Mouse (Mus musculus) heart, embryonic 11.5 days (tissue): ENCODE measurements around the gene Pou2f2. TPM values are rescaled to one million over a fixed set of nuclear protein-coding genes. Genes with fewer than 3 reads are reported as not detected.
A peak's percentile ranks its signal among the peaks of the same experiment; 100 is the strongest.

Experiments used
- ATAC-seq: fragments of 200-750 bp; cut with Nextera tagmentation; replicated peaks from 2 replicates; pipeline ENCODE4 v1.8.0; 2017; ENCODE audit warnings: moderate library complexity; ENCODE audit not compliant: insufficient number of reproducible peaks, low FRiP score, low TSS enrichment
- H3K27ac ChIP-seq: fragments of 300-500 bp; sonication (generic); 2 replicates; pipeline ENCODE4 v1.5.1; 2014; ENCODE audit warnings: mild to moderate bottlenecking, low read depth, low read length
- H3K27me3 ChIP-seq: fragments of 300-500 bp; sonication (generic); 2 replicates; pipeline ENCODE4 v1.6.1; 2014; ENCODE audit warnings: mild to moderate bottlenecking, low read length, mixed read lengths; ENCODE audit not compliant: control insufficient read depth, insufficient read depth
- H3K36me3 ChIP-seq: fragments of 300-500 bp; sonication (generic); 2 replicates; pipeline ENCODE4 v1.6.1; 2014; ENCODE audit warnings: mild to moderate bottlenecking, low read length, moderate library complexity, mixed read lengths; ENCODE audit not compliant: control insufficient read depth, insufficient read depth
- H3K4me1 ChIP-seq: fragments of 300-500 bp; sonication (generic); 2 replicates; pipeline ENCODE4 v1.6.1; 2014; ENCODE audit warnings: low read length; ENCODE audit not compliant: control insufficient read depth, insufficient read depth
- H3K4me2 ChIP-seq: fragments of 300-500 bp; sonication (generic); 2 replicates; pipeline ENCODE4 v1.6.1; 2014; ENCODE audit warnings: mild to moderate bottlenecking, moderate library complexity
- H3K4me3 ChIP-seq: fragments of 300-500 bp; sonication (generic); 2 replicates; pipeline ENCODE4 v1.5.1; 2014; ENCODE audit warnings: low read depth, low read length
- H3K9ac ChIP-seq: fragments of 300-500 bp; sonication (generic); 2 replicates; pipeline ENCODE4 v1.6.1; 2014; ENCODE audit warnings: mild to moderate bottlenecking, low read depth, low read length, moderate library complexity
- H3K9me3 ChIP-seq: fragments of 300-500 bp; sonication (generic); replicated peaks from 2 replicates; pipeline ENCODE4 v1.6.1; 2016; ENCODE audit warnings: low read length; ENCODE audit not compliant: control insufficient read depth
- WGBS: fragments of 180-500 bp; shearing (Covaris S2); extraction: QIAGEN DNeasy Blood & Tissue Kit; methylation state at CpG from one replicate; pipeline ENCODE4 v1.1.7; 2014; ENCODE audit not compliant: insufficient replicate concordance; 5-methylcytosine and 5-hydroxymethylcytosine counted together
- polyA plus RNA-seq: library from polyadenylated mRNA; unstranded; fragments of >200 nt; fragmentation: Nextera tagmentation; extraction: Ambion mirVana; gene quantifications from 2 replicates; pipeline ENCODE4 v1.2.1, GENCODE M21; 2014

Pou2f2 gene
- polyA plus RNA-seq, 1 experiment from 2014 or later, result 0.83 TPM

GRCm38 (mm10) chr7:25129390-25129979 is 50.0 kb downstream of the Pou2f2 start:
- H3K27ac ChIP-seq, result no peak overlapping the region
- H3K36me3 ChIP-seq, result no peaks in the 10 kb centered on the region
- WGBS, result 46% methylated on average over 13 of the region's 13 CpGs
- H3K4me1 ChIP-seq, result peaks cover 4% of the 10 kb centered on the region; the same call in 1 of the 2 replicates
- H3K9me3 ChIP-seq, result no peaks in the 10 kb centered on the region
- no peak overlapping the region for H3K9ac ChIP-seq
- H3K4me2 ChIP-seq, result no peak overlapping the region
- no peak for ATAC-seq
- H3K27me3 ChIP-seq, result peaks cover 46% of the 10 kb centered on the region
- H3K4me3 ChIP-seq, result no peak overlapping the region

- no peak for ATAC-seq
- no peaks in the 10 kb centered on the region for H3K9me3 ChIP-seq
- H3K4me2 ChIP-seq, result no peak overlapping the region
- H3K27me3 ChIP-seq, result peaks cover 31% of the 10 kb centered on the region
- H3K4me1 ChIP-seq, result peaks cover 4% of the 10 kb centered on the region; the same call in 1 of the 2 replicates
- H3K36me3 ChIP-seq, result no peaks in the 10 kb centered on the region
- H3K9ac ChIP-seq, result no peak overlapping the region
- WGBS, result 62% methylated on average over 9 of the region's 9 CpGs
- no peak overlapping the region for H3K27ac ChIP-seq
- no peak overlapping the region for H3K4me3 ChIP-seq
Observed at GRCm38 (mm10) chr7:25127971-25128370, 51.6 kb downstream of the Pou2f2 start.

- no peak overlapping the region for H3K27ac ChIP-seq
- no peak for ATAC-seq
- no peak overlapping the region for H3K4me3 ChIP-seq
- H3K4me2 ChIP-seq, result no peak overlapping the region
- no peaks in the 10 kb centered on the region for H3K9me3 ChIP-seq
- 72% methylated on average over 10 of the region's 10 CpGs for WGBS
- H3K9ac ChIP-seq, result no peak overlapping the region
- H3K4me1 ChIP-seq, result no peaks in the 10 kb centered on the region
- H3K36me3 ChIP-seq, result no peaks in the 10 kb centered on the region
- H3K27me3 ChIP-seq, result peaks cover 9% of the 10 kb centered on the region
Observed at GRCm38 (mm10) chr7:25125716-25126281, 53.7 kb downstream of the Pou2f2 start.

- Histone ChIP-seq H3K4me1 (no peaks in the 10 kb centered on the region; the same call in 1 of the 2 replicates), H3K27me3 (no peaks in the 10 kb centered on the region), H3K27ac (no peak overlapping the region), H3K9ac (no peak overlapping the region), H3K4me2 (no peak overlapping the region), H3K9me3 (no peaks in the 10 kb centered on the region), H3K4me3 (no peak overlapping the region), H3K36me3 (no peaks in the 10 kb centered on the region)
- WGBS, result 52% methylated on average over 13 of the region's 13 CpGs
- ATAC-seq, result no peak
Observed at GRCm38 (mm10) chr7:25121240-25121786, 58.2 kb downstream of the Pou2f2 start.

GRCm38 (mm10) chr7:25120061-25120834 is 59.3 kb downstream of the Pou2f2 start:
- Histone ChIP-seq H3K4me2 (peak overlapping the region; percentile 2; the same call in 1 of the 2 replicates), H3K27me3 (peaks cover 2% of the 10 kb centered on the region), H3K9me3 (no peaks in the 10 kb centered on the region), H3K9ac (no peak overlapping the region), H3K4me3 (no peak overlapping the region), H3K36me3 (no peaks in the 10 kb centered on the region), H3K27ac (no peak overlapping the region), H3K4me1 (no peaks in the 10 kb centered on the region; the same call in 1 of the 2 replicates)
- no peak for ATAC-seq
- 56% methylated on average over 19 of the region's 25 CpGs for WGBS

- Histone ChIP-seq H3K4me2 (no peak overlapping the region), H3K4me3 (no peak overlapping the region), H3K36me3 (no peaks in the 10 kb centered on the region), H3K9me3 (no peaks in the 10 kb centered on the region), H3K27me3 (peaks cover 12% of the 10 kb centered on the region), H3K4me1 (no peaks in the 10 kb centered on the region; the same call in 1 of the 2 replicates), H3K9ac (no peak overlapping the region), H3K27ac (no peak overlapping the region)
- WGBS, result 78% methylated on average over 16 of the region's 16 CpGs
- ATAC-seq, result no peak
Observed at GRCm38 (mm10) chr7:25112956-25113603, 66.4 kb downstream of the Pou2f2 start.

- H3K36me3 ChIP-seq, result no peaks in the 10 kb centered on the region
- no peak overlapping the region for H3K4me2 ChIP-seq
- no peaks in the 10 kb centered on the region for H3K9me3 ChIP-seq
- peaks cover 5% of the 10 kb centered on the region for H3K4me1 ChIP-seq
- no peak for ATAC-seq
- H3K27ac ChIP-seq, result no peak overlapping the region
- 83% methylated on average over 17 of the region's 17 CpGs for WGBS
- no peak overlapping the region for H3K9ac ChIP-seq
- no peak overlapping the region for H3K4me3 ChIP-seq
- H3K27me3 ChIP-seq, result peaks cover 12% of the 10 kb centered on the region
Observed at GRCm38 (mm10) chr7:25112178-25112955, 67.2 kb downstream of the Pou2f2 start.

- ATAC-seq, result no peak
- H3K4me1 ChIP-seq, result peaks cover 12% of the 10 kb centered on the region
- no peak overlapping the region for H3K4me3 ChIP-seq
- H3K27me3 ChIP-seq, result peaks cover 11% of the 10 kb centered on the region
- no peaks in the 10 kb centered on the region for H3K36me3 ChIP-seq
- 61% methylated on average over 9 of the region's 9 CpGs for WGBS
- no peaks in the 10 kb centered on the region for H3K9me3 ChIP-seq
- no peak overlapping the region for H3K27ac ChIP-seq
- H3K9ac ChIP-seq, result no peak overlapping the region
- H3K4me2 ChIP-seq, result no peak overlapping the region
Observed at GRCm38 (mm10) chr7:25110336-25110735, 69.2 kb downstream of the Pou2f2 start.
